Mouse (Mus musculus) gastrocnemius, postnatal 25 days (tissue): Measurements from ENCODE around the gene Mylpf. TPM values are rescaled to one million over a fixed set of nuclear protein-coding genes. Genes with fewer than 3 reads are reported as not detected.

Experiments used
- DNase-seq: peaks from one replicate; pipeline ENCODE4 v3.0.0; 2022
- total RNA-seq, 2 experiments: library from RNA; stranded (reverse); gene quantifications; 1 replicate in 1 of 2; 2 replicates in 1 of 2; pipeline ENCODE4 v1.2.3; 2021

Gene Mylpf
- total RNA-seq, 2 experiments from 2014 or later: 49,123 to 49,891 TPM

DNA sequence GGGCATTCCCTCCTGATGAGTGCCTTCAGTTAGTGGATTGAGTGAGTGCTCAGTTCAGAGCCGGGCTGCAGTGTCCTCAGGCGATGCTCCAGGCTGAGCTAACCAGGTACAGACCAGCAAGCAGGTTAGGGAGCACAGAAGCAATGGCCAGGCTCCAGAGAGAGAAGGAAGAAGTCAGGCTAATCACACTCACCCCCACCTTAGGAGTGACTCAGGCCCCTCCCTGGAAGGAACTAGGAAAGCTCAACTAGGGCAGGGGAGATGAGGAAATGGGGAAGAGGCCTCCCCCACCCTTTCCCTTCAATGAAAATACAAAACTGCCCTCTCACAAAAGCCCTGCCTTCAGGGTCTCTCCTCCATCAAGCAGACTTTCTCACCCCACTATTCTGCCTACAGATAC, 2.1 kb upstream of the Mylpf start:
- DNase-seq: no peak

- no peak for DNase-seq
Measured at GRCm38 (mm10) chr7:127207374-127208294, 1.1 kb upstream of the Mylpf start.

- DNase-seq: no peak
Measured at GRCm38 (mm10) chr7:127208295-127208552, 466 bp upstream of the Mylpf start, which contains the start of gene Tbc1d10b. Gene Tbc1d10b (minus strand): TSS chr7:127208468.

DNA sequence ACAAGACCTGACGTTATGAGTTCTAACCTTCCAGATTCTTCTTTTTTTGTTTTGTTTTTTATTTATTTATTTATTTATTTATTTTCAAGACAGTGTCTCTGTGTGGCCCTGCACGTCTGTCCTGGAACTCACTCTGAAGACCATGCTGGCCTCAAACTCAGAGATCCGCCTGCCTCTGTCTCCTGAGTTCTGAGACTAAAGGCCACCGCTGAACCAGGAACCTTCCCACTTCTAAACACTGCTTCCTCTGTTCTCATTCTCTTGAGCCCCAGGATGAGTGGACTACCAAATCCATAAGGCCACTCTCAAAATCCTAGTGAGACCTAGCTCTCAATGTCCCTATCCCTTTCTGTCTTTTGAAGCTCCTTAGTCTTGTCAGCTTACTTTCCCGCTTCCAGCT, 1.2 kb downstream of the Mylpf start:
- DNase-seq: no peak

DNA sequence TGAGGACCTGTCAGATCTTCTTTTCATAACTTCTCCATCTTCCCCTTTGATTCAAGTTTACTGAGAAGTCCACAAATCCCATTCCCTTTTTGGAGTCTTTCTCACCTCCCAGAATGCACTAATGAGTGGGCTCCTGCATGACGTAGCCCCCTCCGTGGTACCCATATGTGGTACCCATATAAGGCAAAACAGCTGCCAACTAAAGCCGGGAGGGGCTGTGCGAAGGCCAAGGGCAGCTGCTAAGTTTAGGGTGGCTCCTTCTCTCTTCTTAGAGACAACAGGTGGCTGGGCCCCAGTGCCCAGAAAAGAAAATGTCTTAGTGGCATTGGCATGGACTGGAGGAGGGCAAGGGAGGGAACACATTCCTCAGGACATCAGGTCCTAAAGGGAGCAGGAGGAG, 1.6 kb downstream of the Mylpf start:
- peak; percentile 81 for DNase-seq

GRCm38 (mm10) chr7:127211014-127211745, 2.5 kb downstream of the Mylpf start:
- peak; percentile 80 for DNase-seq

GRCm38 (mm10) chr7:127212432-127213250, 4.0 kb downstream of the Mylpf start:
- no peak for DNase-seq

DNA sequence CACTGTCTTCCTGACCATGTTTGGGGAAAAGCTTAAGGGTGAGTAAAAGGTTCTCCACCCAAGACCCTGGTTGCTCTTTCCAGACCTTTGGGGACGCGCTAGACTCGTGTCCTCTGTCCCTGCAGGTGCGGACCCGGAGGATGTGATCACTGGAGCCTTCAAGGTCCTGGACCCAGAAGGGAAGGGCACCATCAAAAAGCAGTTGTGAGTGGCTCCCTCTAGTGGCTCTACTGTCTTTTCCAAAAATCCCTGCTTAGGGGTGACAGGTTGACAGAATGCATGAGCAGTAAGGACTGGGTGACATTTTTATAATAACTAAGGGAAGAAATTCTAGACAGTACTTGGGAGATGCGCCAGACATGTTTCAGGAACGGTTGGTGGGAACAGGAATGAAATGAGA, 4.8 kb downstream of the Mylpf start:
- DNase-seq: no peak

DNA sequence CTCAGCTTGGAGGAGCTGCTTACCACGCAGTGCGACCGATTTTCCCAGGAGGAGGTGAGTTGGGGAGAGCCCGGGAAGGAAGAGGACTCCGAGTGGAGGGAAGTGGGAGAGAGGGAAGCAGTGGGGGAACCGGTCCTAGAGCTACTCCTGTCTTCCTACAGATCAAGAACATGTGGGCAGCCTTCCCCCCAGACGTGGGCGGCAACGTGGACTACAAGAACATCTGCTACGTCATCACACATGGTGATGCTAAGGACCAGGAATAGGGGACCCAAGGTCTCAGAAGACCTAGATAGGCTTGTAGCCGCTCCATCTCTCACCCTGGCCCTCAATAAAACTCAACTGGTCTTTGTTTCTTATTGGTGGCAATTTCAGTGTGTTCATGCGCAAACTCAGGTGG, 5.2 kb downstream of the Mylpf start:
- no peak for DNase-seq

DNA sequence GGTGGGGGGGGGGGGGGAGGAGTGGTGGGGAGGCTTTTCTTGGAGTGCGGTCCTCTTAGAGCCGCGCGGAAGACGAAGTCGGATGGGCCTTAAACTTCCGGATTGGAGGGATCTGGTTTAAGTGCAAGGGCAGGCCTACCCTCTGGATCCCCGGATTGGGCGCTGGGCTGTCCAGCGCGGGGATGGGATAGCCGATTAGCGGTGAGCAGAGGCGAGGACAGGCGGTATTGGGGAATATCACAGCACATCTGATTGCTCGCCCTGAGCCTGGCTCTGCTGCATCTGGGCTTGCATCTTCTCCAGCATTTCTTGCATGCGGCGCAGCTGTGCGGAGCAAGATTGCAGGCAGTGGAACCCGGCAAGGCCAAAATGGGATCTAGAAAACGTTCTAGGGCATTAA, 5.8 kb downstream of the Mylpf start:
- DNase-seq: no peak

DNA sequence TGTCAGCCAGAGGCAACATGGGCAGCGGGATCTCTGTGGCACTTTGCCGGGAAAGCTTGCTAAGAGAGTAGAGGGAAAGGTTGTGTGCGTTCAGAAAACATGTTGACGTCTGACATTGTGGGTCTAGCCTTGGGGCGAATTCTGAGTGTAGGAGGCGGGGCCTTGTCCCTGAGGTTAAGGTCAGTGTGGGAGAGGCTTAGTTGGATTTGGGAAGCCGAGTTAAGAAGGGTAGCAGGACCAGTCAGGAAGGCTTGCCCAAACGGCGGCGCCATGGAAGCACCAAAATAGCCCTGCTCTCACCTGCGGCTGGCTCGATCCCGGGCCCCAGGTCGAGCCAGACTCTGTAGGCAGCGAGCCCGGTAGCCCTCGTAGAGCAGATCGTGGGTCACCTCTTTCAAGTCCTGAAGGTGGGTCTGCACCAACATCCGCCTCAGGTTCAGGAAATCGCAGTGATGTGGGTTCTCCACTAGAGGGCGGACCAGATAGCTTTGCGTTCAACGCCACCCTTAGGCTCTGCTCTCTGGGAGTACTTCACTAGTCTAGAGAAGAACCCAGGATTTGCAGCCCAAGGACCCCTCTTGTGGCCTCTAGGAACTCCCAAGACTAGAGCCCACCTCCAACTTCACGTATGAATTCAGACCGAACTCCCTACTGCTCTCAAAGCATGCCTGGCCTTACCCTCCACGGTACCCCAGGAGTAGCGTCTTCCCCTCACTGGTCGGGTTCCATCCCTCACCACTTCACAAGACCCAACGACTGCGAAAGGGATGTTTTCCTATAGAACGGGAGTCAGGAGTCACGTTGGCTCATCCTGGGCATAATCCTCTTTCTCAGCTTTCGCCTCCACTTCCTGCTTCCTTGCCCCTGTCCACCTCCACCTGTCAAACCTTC, 6.5 kb downstream of the Mylpf start:
- DNase-seq: peak; percentile 80

- no peak for DNase-seq
Measured at GRCm38 (mm10) chr7:127216307-127216706, 7.6 kb downstream of the Mylpf start.

- DNase-seq: no peak
Measured at GRCm38 (mm10) chr7:127217475-127217874, 8.8 kb downstream of the Mylpf start.

- no peak for DNase-seq
Measured at GRCm38 (mm10) chr7:127217901-127218642, 9.4 kb downstream of the Mylpf start.

DNA sequence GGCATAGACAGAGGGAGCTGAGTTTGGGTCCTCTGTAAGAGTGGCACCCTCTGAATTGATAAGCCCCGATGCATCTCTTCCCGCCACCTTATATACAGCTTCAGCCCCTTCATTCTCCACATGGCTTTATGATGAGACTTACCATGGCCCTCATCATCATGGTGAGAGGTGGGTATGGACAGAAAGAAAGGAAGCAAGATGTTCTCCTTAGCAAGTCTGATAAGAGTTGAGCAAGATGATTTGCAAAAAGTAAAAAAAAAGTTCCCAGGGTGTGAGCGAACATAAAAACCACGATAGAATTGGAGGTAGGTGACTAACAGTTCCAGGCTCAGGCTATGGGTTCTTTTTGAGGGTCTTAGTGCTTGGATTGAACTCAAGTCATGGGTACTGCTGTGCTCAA, 10.0 kb downstream of the Mylpf start:
- no peak for DNase-seq

- no peak for DNase-seq
Measured at GRCm38 (mm10) chr7:127220440-127220839, 11.8 kb downstream of the Mylpf start.

- no peak for DNase-seq
Measured at GRCm38 (mm10) chr7:127223106-127223505, 14.4 kb downstream of the Mylpf start.

DNA sequence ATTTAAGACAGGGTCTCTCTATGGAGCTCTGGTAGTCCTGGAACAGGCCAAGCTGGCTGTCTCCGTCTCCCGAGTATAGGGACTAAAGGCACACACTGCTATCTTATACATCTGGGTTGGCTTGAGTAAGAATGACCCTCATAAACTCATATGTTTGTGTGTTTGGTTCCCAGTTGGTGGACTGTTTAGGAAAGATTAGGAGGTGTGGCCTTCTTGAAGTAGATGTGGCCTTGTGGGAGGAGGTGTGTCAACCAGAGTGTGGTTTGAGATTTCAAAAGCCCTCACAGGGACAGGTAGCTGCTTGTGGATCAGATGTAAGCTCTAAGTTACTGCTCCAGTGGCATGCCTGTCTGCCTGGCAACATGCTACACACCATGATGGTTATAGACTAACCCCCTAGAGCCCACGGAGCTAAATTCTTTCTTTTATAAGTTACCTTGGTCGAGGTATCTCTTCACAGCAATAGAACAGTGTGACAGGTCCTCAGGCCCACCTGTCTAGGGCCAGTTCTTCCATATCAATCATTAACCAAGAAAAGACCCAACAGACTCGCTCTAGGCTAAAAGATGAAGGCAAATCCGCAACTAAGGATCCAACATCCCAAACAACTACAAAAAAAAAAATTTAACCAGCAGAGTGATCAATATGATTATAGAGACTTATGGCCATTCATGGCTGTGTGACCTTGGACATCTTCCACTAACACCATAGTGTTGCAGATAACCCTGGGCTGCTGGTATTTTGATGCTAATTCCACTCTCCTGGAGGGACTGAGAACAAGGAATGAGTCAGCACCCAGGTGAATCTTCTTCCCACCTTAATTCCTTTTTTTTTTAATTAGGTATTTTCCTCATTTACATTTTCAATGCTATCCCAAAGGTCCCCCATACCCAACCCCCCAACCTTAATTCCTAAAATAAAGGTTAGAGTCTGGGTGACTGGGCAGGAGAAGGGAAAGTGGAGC, 15.1 kb downstream of the Mylpf start:
- DNase-seq: no peak

GRCm38 (mm10) chr7:127224616-127225015, 15.9 kb downstream of the Mylpf start:
- no peak for DNase-seq
